Mouse (Mus musculus): Measurements from ENCODE around the gene Pcolce.

GRCm38 (mm10) chr5:137613076-137613475 is 508 bp downstream of the Pcolce start:
- TF ChIP-seq CTCF (conservative IDR thresholded peaks at IDR 0.05; ENCODE audit: low read length), result no peak
- no peak for TF ChIP-seq POU5F1 (IDR thresholded peaks at IDR 0.05; ENCODE audit: borderline replicate concordance, low read length)
- TF ChIP-seq NANOG (IDR thresholded peaks at IDR 0.05; ENCODE audit: borderline replicate concordance, low read length), result no peak
